Mouse (Mus musculus): ENCODE results near the gene Eml2. TPM values are rescaled to one million over a fixed set of nuclear protein-coding genes. Genes with fewer than 3 reads are reported as not detected.
A peak's percentile ranks its signal among the peaks of the same experiment; 100 is the strongest.

Gene Eml2
- polyA plus RNA-seq, 1 experiment from 2014 or later = 1.5 TPM

GRCm38 (mm10) chr7:19157160-19157800, 18.9 kb upstream of the Eml2 start:
- peak overlapping the region; percentile 20; the same call in 1 of the 2 replicates for H3K27ac ChIP-seq (ENCODE audit: low read depth, low read length)
- peak; percentile 74 for ATAC-seq (ENCODE audit: low FRiP score)
- H3K27me3 ChIP-seq (ENCODE audit: control insufficient read depth, insufficient read depth, low read length) = peaks cover 13% of the 10 kb centered on the region
- no peak overlapping the region for H3K4me3 ChIP-seq (ENCODE audit: low read depth, low read length)
- H3K9ac ChIP-seq (ENCODE audit: low read length) = peak overlapping the region; percentile 59
- no peaks in the 10 kb centered on the region for H3K9me3 ChIP-seq (ENCODE audit: control insufficient read depth, low read length)
- peaks cover 4% of the 10 kb centered on the region for H3K4me1 ChIP-seq (ENCODE audit: control insufficient read depth, insufficient read depth, low read length)
- peaks cover 3% of the 10 kb centered on the region; the same call in 1 of the 2 replicates for H3K36me3 ChIP-seq (ENCODE audit: control insufficient read depth, insufficient read depth, low read length)
- WGBS = 6% methylated on average over 28 of the region's 30 CpGs
- H3K4me2 ChIP-seq = peak overlapping the region; percentile 36
- peak; percentile 99 for DNase-seq (ENCODE audit: low spot score, missing footprints)

DNA sequence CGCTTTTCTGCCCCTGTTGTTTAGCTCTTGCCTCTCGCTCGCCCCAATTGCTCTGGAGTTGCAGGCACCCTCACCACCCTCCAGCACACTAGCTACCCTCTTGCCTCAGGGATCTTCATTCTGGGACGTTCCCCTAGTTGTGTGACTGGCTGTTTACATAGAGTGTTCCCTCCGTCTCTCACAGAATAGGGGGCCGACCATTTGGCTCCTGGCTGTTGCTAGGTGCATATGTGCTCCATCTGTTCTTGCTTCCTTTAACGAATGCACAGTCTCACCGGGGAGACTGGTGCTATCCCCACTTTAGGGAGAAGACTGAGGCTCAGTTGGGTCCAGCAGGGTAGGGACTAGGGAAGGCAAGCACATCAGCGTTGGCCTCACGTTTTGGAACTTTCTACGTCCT, 17.6 kb upstream of the Eml2 start:
- H3K9ac ChIP-seq (ENCODE audit: low read length) = no peak overlapping the region
- no peaks in the 10 kb centered on the region for H3K9me3 ChIP-seq (ENCODE audit: control insufficient read depth, low read length)
- no peaks in the 10 kb centered on the region; the same call in 1 of the 2 replicates for H3K36me3 ChIP-seq (ENCODE audit: control insufficient read depth, insufficient read depth, low read length)
- H3K27ac ChIP-seq (ENCODE audit: low read depth, low read length) = no peak overlapping the region
- peaks cover 19% of the 10 kb centered on the region for H3K27me3 ChIP-seq (ENCODE audit: control insufficient read depth, insufficient read depth, low read length)
- DNase-seq (ENCODE audit: low spot score, missing footprints) = no peak
- H3K4me2 ChIP-seq = no peak overlapping the region
- H3K4me1 ChIP-seq (ENCODE audit: control insufficient read depth, insufficient read depth, low read length) = peaks cover 4% of the 10 kb centered on the region
- 75% methylated on average over 11 of the region's 11 CpGs for WGBS
- no peak overlapping the region for H3K4me3 ChIP-seq (ENCODE audit: low read depth, low read length)
- ATAC-seq (ENCODE audit: low FRiP score) = no peak

DNA sequence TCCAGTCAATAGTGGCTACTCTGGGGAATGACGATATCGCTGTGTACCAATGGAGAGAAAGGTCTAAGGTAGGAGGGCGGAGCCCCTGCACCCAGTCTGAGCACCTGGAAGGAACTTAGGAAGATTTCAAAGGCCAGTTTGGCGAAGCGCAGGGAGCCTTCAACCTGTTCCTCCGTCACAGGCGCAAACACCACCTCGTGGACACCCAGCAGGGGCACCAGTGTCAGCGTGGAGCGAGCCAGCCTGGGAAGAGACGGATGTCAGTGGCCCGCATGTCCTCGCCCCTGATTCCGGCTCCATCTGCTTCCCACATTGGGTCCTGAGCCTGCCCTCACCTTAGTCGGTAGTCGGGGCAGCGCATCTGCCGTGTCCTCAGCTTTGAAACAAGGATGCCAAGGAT, 16.8 kb upstream of the Eml2 start:
- no peak overlapping the region for H3K4me3 ChIP-seq (ENCODE audit: low read depth, low read length)
- H3K4me2 ChIP-seq = no peak overlapping the region
- DNase-seq (ENCODE audit: low spot score, missing footprints) = no peak
- H3K27me3 ChIP-seq (ENCODE audit: control insufficient read depth, insufficient read depth, low read length) = peaks cover 24% of the 10 kb centered on the region
- ATAC-seq (ENCODE audit: low FRiP score) = no peak
- peaks cover 5% of the 10 kb centered on the region for H3K4me1 ChIP-seq (ENCODE audit: control insufficient read depth, insufficient read depth, low read length)
- no peak overlapping the region for H3K27ac ChIP-seq (ENCODE audit: low read depth, low read length)
- H3K9me3 ChIP-seq (ENCODE audit: control insufficient read depth, low read length) = no peaks in the 10 kb centered on the region
- WGBS = 12% methylated on average over 18 of the region's 18 CpGs
- H3K9ac ChIP-seq (ENCODE audit: low read length) = no peak overlapping the region
- no peaks in the 10 kb centered on the region for H3K36me3 ChIP-seq (ENCODE audit: control insufficient read depth, insufficient read depth, low read length)

DNA sequence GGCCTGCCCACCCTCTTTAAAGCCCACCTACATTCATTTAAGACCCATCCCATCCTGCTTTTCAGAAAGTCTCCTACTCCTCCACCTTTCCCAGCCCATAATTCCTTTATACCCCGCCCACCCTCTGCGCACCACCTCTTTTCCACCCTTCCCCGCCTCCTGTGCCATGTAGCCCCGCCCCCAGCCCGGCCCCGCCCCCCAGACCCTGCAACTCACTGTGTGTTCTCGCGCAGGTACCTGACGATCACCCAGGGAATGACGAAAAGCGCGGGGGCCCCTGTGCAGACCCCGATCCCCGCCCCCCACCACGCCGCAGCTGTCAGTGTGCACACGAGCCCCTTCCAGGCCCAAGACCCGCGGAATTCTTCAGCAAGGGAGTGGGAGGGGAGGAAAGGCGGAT, 16.1 kb upstream of the Eml2 start:
- peaks cover 30% of the 10 kb centered on the region for H3K27me3 ChIP-seq (ENCODE audit: control insufficient read depth, insufficient read depth, low read length)
- peak overlapping the region; percentile 46 for H3K4me2 ChIP-seq
- H3K4me3 ChIP-seq (ENCODE audit: low read depth, low read length) = peak overlapping the region; percentile 22
- peak overlapping the region; percentile 11; the same call in 1 of the 2 replicates for H3K9ac ChIP-seq (ENCODE audit: low read length)
- peaks cover 11% of the 10 kb centered on the region for H3K4me1 ChIP-seq (ENCODE audit: control insufficient read depth, insufficient read depth, low read length)
- H3K9me3 ChIP-seq (ENCODE audit: control insufficient read depth, low read length) = no peaks in the 10 kb centered on the region
- H3K36me3 ChIP-seq (ENCODE audit: control insufficient read depth, insufficient read depth, low read length) = no peaks in the 10 kb centered on the region
- ATAC-seq (ENCODE audit: low FRiP score) (peak; percentile 20; the same call in 1 of the 2 replicates), DNase-seq (ENCODE audit: low spot score, missing footprints) (peak; percentile 93)
- 3% methylated on average over 20 of the region's 20 CpGs for WGBS
- H3K27ac ChIP-seq (ENCODE audit: low read depth, low read length) = no peak overlapping the region

GRCm38 (mm10) chr7:19162928-19163327, 13.3 kb upstream of the Eml2 start:
- no peak overlapping the region for H3K27ac ChIP-seq (ENCODE audit: low read depth, low read length)
- no peaks in the 10 kb centered on the region for H3K36me3 ChIP-seq (ENCODE audit: control insufficient read depth, insufficient read depth, low read length)
- peaks cover 33% of the 10 kb centered on the region for H3K27me3 ChIP-seq (ENCODE audit: control insufficient read depth, insufficient read depth, low read length)
- peaks cover 13% of the 10 kb centered on the region for H3K4me1 ChIP-seq (ENCODE audit: control insufficient read depth, insufficient read depth, low read length)
- WGBS = 90% methylated on average over 7 of the region's 7 CpGs
- H3K4me3 ChIP-seq (ENCODE audit: low read depth, low read length) = no peak overlapping the region
- ATAC-seq (ENCODE audit: low FRiP score) = no peak
- no peak overlapping the region for H3K9ac ChIP-seq (ENCODE audit: low read length)
- no peak for DNase-seq (ENCODE audit: low spot score, missing footprints)
- H3K4me2 ChIP-seq = no peak overlapping the region
- H3K9me3 ChIP-seq (ENCODE audit: control insufficient read depth, low read length) = peaks cover 2% of the 10 kb centered on the region; the same call in 1 of the 2 replicates

- 34% methylated on average over 12 of the region's 12 CpGs for WGBS
- Histone ChIP-seq H3K4me3 (ENCODE audit: low read depth, low read length) (no peak overlapping the region), H3K9me3 (ENCODE audit: control insufficient read depth, low read length) (peaks cover 2% of the 10 kb centered on the region; the same call in 1 of the 2 replicates), H3K27ac (ENCODE audit: low read depth, low read length) (no peak overlapping the region), H3K36me3 (ENCODE audit: control insufficient read depth, insufficient read depth, low read length) (no peaks in the 10 kb centered on the region), H3K4me1 (ENCODE audit: control insufficient read depth, insufficient read depth, low read length) (peaks cover 13% of the 10 kb centered on the region), H3K27me3 (ENCODE audit: control insufficient read depth, insufficient read depth, low read length) (peaks cover 33% of the 10 kb centered on the region), H3K4me2 (no peak overlapping the region), H3K9ac (ENCODE audit: low read length) (no peak overlapping the region)
- DNase-seq (ENCODE audit: low spot score, missing footprints) (no peak), ATAC-seq (ENCODE audit: low FRiP score) (no peak)
These were observed 12.5 kb upstream of the Eml2 start for GRCm38 (mm10) chr7:19163752-19164151.

DNA sequence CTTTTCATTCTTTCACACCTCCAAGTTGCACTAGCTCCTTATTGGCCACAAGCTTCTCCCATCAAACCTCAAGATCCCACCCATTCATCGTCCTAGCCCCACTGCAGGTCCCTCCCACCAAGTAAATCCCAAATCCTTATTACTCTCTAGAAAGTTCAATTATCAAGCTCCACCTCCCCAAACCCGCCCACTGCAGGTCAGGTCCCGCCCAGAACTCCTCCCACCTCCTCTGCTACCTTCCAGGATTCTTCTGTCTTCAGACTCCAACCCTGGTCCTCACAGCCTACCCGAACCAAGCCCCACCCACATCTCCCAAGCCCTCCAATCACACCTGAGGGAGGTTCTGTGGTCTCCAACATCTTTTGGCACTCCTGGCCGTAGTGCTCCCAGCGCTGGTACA, 12.0 kb upstream of the Eml2 start:
- peaks cover 13% of the 10 kb centered on the region for H3K4me1 ChIP-seq (ENCODE audit: control insufficient read depth, insufficient read depth, low read length)
- no peak overlapping the region for H3K9ac ChIP-seq (ENCODE audit: low read length)
- H3K4me3 ChIP-seq (ENCODE audit: low read depth, low read length) = no peak overlapping the region
- no peak overlapping the region for H3K27ac ChIP-seq (ENCODE audit: low read depth, low read length)
- 0 out of 2 replicates have a peak overlapping the region, but pooled peaks have one; percentile 11 for H3K4me2 ChIP-seq
- no peaks in the 10 kb centered on the region for H3K36me3 ChIP-seq (ENCODE audit: control insufficient read depth, insufficient read depth, low read length)
- 1% methylated on average over 6 of the region's 6 CpGs for WGBS
- peaks cover 2% of the 10 kb centered on the region; the same call in 1 of the 2 replicates for H3K9me3 ChIP-seq (ENCODE audit: control insufficient read depth, low read length)
- ATAC-seq (ENCODE audit: low FRiP score) (no peak), DNase-seq (ENCODE audit: low spot score, missing footprints) (no peak)
- peaks cover 32% of the 10 kb centered on the region for H3K27me3 ChIP-seq (ENCODE audit: control insufficient read depth, insufficient read depth, low read length)

GRCm38 (mm10) chr7:19164978-19165377, 11.2 kb upstream of the Eml2 start:
- Histone ChIP-seq H3K9ac (ENCODE audit: low read length) (no peak overlapping the region), H3K36me3 (ENCODE audit: control insufficient read depth, insufficient read depth, low read length) (no peaks in the 10 kb centered on the region), H3K4me2 (peak overlapping the region; percentile 13; the same call in 1 of the 2 replicates), H3K27ac (ENCODE audit: low read depth, low read length) (no peak overlapping the region), H3K4me1 (ENCODE audit: control insufficient read depth, insufficient read depth, low read length) (peaks cover 13% of the 10 kb centered on the region), H3K27me3 (ENCODE audit: control insufficient read depth, insufficient read depth, low read length) (peaks cover 25% of the 10 kb centered on the region), H3K9me3 (ENCODE audit: control insufficient read depth, low read length) (peaks cover 2% of the 10 kb centered on the region; the same call in 1 of the 2 replicates), H3K4me3 (ENCODE audit: low read depth, low read length) (no peak overlapping the region)
- 2% methylated on average over 13 of the region's 13 CpGs for WGBS
- DNase-seq (ENCODE audit: low spot score, missing footprints) = no peak
- ATAC-seq (ENCODE audit: low FRiP score) = no peak

- ATAC-seq (ENCODE audit: low FRiP score) (peak; percentile 45; the same call in 1 of the 2 replicates), DNase-seq (ENCODE audit: low spot score, missing footprints) (no peak)
- Histone ChIP-seq H3K9me3 (ENCODE audit: control insufficient read depth, low read length) (peaks cover 2% of the 10 kb centered on the region; the same call in 1 of the 2 replicates), H3K27me3 (ENCODE audit: control insufficient read depth, insufficient read depth, low read length) (peaks cover 21% of the 10 kb centered on the region), H3K4me1 (ENCODE audit: control insufficient read depth, insufficient read depth, low read length) (peaks cover 13% of the 10 kb centered on the region), H3K27ac (ENCODE audit: low read depth, low read length) (no peak within 1 kb of the TSS), H3K4me3 (ENCODE audit: low read depth, low read length) (no peak within 1 kb of the TSS), H3K4me2 (peak within 1 kb of the TSS; percentile 13), H3K36me3 (ENCODE audit: control insufficient read depth, insufficient read depth, low read length) (no peaks in the 10 kb centered on the region), H3K9ac (ENCODE audit: low read length) (peak within 1 kb of the TSS; percentile 27; the same call in 1 of the 2 replicates)
- WGBS = 12% methylated on average over 14 of the region's 14 CpGs
These were observed 10.4 kb upstream of the Eml2 start, which contains the start of gene Gipr for GRCm38 (mm10) chr7:19165656-19166423. Gene Gipr (minus strand): TSS chr7:19166127.

All from midbrain, embryonic 11.5 days (tissue).